Mouse (Mus musculus): ENCODE measurements around the gene Mmp2.

DNA sequence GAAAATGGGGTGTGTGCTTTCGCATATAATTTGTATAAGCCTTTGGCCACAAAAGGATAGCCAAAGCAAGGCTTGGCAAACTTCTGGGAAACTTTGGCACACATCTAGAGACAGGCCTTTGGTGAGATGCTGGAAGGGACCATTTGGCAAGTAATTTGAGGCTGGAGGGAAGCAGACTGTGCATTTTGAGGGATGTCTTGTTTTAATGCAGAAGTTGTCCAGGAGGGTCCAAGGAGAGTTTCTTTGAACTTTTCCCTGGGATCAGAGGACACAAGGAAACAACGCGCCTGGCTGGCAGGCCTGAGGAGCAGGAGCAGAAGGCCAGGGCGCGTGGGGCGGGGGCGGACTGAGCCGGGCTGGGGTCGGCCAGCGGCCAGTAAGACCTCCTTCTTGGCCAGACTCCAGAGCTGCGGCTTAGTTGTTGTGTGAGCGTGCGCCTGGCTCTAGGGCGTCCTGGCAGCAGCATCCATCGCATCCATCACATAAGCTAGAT, 1.2 kb downstream of the Mmp2 start:
- TF ChIP-seq POLR2A (IDR thresholded peaks at IDR 0.05; ENCODE audit: low read depth, low read length): no peak
- TF ChIP-seq CTCF (conservative IDR thresholded peaks at IDR 0.05 in 1 of 2, IDR thresholded peaks at IDR 0.05 in 1 of 2; ENCODE audit: low read depth in 2 of 2, low read length in 2 of 2): no peak
- no peak for TF ChIP-seq MAX (IDR thresholded peaks at IDR 0.05; ENCODE audit: low read length)
- TF ChIP-seq HCFC1 (IDR thresholded peaks at IDR 0.05; ENCODE audit: low read depth, low read length): no peak
- TF ChIP-seq EP300 (IDR thresholded peaks at IDR 0.05; ENCODE audit: low read length): no peak
- TF ChIP-seq GABPA (IDR thresholded peaks at IDR 0.05; ENCODE audit: insufficient replicate concordance, low read depth, low read length): no peak
- TF ChIP-seq POLR2AphosphoS2 (IDR thresholded peaks at IDR 0.05; ENCODE audit: low read depth, low read length): no peak
- TF ChIP-seq MYC (IDR thresholded peaks at IDR 0.05; ENCODE audit: low read depth, low read length): no peak
- TF ChIP-seq BHLHE40 (IDR thresholded peaks at IDR 0.05; ENCODE audit: low read depth, low read length): no peak
- TF ChIP-seq PAX5 (IDR thresholded peaks at IDR 0.05; ENCODE audit: low read length): no peak
- TF ChIP-seq MAFK (IDR thresholded peaks at IDR 0.05; ENCODE audit: insufficient replicate concordance, low read length): no peak
- TF ChIP-seq CHD1 (IDR thresholded peaks at IDR 0.05; ENCODE audit: low read depth, low read length): no peak

All from CH12.LX (cell line).